Mouse (Mus musculus) erythroblast, embryonic 14.5 days (primary cell): ENCODE data around the gene Cpm.

Experiments used
- GATA1 ChIP-seq: IDR thresholded peaks from 2 replicates; pipeline ENCODE4 v1.6.1; 2012; ENCODE audit warnings: low read length, inconsistent platforms, mixed read lengths
- TAL1 ChIP-seq: IDR thresholded peaks from 3 replicates; pipeline ENCODE4 v1.6.1; 2012; ENCODE audit warnings: low read length, inconsistent platforms, mixed read lengths

GRCm38 (mm10) chr10:117695605-117696004 lies 66.3 kb downstream of the Cpm start:
- TF ChIP-seq GATA1 (no peak), TAL1 (no peak)
